Mouse (Mus musculus): ENCODE results near the gene Dpm2.

GRCm38 (mm10) chr2:32534061-32534732 is 36.5 kb upstream of the Dpm2 start:
- TF ChIP-seq GATA1 (IDR thresholded peaks at IDR 0.05; ENCODE audit: borderline replicate concordance, low read length), result no peak
- TF ChIP-seq FLI1 (IDR thresholded peaks at IDR 0.05; ENCODE audit: low read length), result no peak
